Mouse (Mus musculus): ENCODE data around the gene Mlana.

Mlana gene

GRCm38 (mm10) chr19:29753939-29754338 lies 56.3 kb downstream of the Mlana start:
- no peak for DNase-seq (ENCODE audit: low spot score in 2 of 2)
